ENCODE assay signal across 15 mouse cellular contexts in genomic region chr9:69136821-69137220, GRCm38 (mm10).
"Had no signal": no experiment of that assay in that cellular context is flagged by ENCODE, and none has a peak within 500 bp of the region (broad histone marks: within the 10 kb centered on the region; RNA-seq: fewer than 3 reads in every experiment).

No protein-coding gene starts in this region.

- H3K4me3 ChIP-seq: left cerebral cortex, adult 2 months; limb, embryonic 12.5 days; liver, embryonic 13.5 days; lung, embryonic 15.5 days; megakaryocyte, embryonic 14.5 days; midbrain, embryonic 15.5 days; neural tube, embryonic 12.5 days had no signal

- DNase-seq: kidney, postnatal 25 days; liver; liver, embryonic 13.5 days; liver, postnatal 0 days; lung, postnatal 14 days; right cerebral cortex, postnatal 14 days; thymus, postnatal 4 days had no signal

- H3K9me3 ChIP-seq: limb, embryonic 12.5 days; liver, embryonic 13.5 days; lung, embryonic 15.5 days; megakaryocyte, embryonic 14.5 days; midbrain, embryonic 15.5 days; neural tube, embryonic 12.5 days had no signal

- H3K27ac ChIP-seq: left cerebral cortex, adult 2 months; limb, embryonic 12.5 days; liver, embryonic 13.5 days; lung, embryonic 15.5 days; macrophage; midbrain, embryonic 15.5 days; neural tube, embryonic 12.5 days had no signal

- H3K4me1 ChIP-seq: liver, embryonic 13.5 days; midbrain, embryonic 15.5 days; neural tube, embryonic 12.5 days had no signal

- H3K9ac ChIP-seq: limb, embryonic 12.5 days; liver, embryonic 13.5 days; liver, postnatal 0 days; lung, embryonic 15.5 days; midbrain, embryonic 15.5 days; neural tube, embryonic 12.5 days had no signal

- ATAC-seq: liver, postnatal 0 days; midbrain, embryonic 15.5 days had no signal

- H3K27me3 ChIP-seq: lung, embryonic 15.5 days; midbrain, embryonic 15.5 days; neural tube, embryonic 12.5 days had no signal

- H3K36me3 ChIP-seq: limb, embryonic 12.5 days; liver, embryonic 13.5 days; lung, embryonic 15.5 days; midbrain, embryonic 15.5 days; neural tube, embryonic 12.5 days had no signal

- H3K4me2 ChIP-seq: limb, embryonic 12.5 days; liver, embryonic 13.5 days; lung, embryonic 15.5 days; midbrain, embryonic 11.5 days; midbrain, embryonic 15.5 days; neural tube, embryonic 12.5 days had no signal
